Mouse (Mus musculus): ENCODE results near the gene Gnpat.

DNA sequence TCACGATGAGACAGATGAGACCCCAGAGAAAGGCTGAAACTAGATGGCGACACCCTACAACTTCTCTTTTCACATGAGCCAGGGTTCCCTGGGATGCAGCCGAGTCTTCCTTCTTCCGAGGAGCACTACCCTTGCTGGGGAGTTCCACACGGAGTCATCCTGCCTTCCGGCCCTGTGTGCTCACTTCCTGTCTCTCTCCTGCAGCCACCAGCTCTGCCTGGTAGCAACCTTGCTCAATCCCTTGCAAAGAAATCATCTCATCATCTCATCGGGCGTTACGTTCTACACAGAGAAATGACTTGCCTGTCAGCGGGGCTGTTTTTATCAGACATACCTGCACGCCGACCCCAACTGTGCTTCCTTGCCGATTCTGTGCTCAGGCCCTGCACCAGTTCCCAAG, 32.8 kb upstream of the Gnpat start:
- TF ChIP-seq CTCF (IDR thresholded peaks at IDR 0.05; ENCODE audit: low read depth) (no peak), EP300 (optimal IDR thresholded peaks at IDR 0.05) (no peak)
